Mouse (Mus musculus): ENCODE data around the gene Tstd2. TPM values are rescaled to one million over a fixed set of nuclear protein-coding genes. Genes with fewer than 3 reads are reported as not detected.

The Tstd2 gene
- polyA plus RNA-seq, 1 experiment from 2014 or later, result 51.0 TPM

GRCm38 (mm10) chr4:46092429-46093076 is 45.9 kb downstream of the Tstd2 start:
- H3K9me3 ChIP-seq, result no peaks in the 10 kb centered on the region
- H3K9ac ChIP-seq, result no peak overlapping the region
- no peak for ATAC-seq (ENCODE audit: low FRiP score, low read depth)
- H3K27me3 ChIP-seq (replicated peaks), result no peaks in the 10 kb centered on the region; the same call in 1 of the 2 replicates
- 88% methylated on average over 5 of the region's 5 CpGs for WGBS
- H3K4me2 ChIP-seq (replicated peaks), result no peak overlapping the region
- peaks cover 6% of the 10 kb centered on the region; the same call in 1 of the 2 replicates for H3K4me1 ChIP-seq
- no peak overlapping the region for H3K4me3 ChIP-seq
- no peaks in the 10 kb centered on the region for H3K36me3 ChIP-seq
- no peak overlapping the region for H3K27ac ChIP-seq

DNA sequence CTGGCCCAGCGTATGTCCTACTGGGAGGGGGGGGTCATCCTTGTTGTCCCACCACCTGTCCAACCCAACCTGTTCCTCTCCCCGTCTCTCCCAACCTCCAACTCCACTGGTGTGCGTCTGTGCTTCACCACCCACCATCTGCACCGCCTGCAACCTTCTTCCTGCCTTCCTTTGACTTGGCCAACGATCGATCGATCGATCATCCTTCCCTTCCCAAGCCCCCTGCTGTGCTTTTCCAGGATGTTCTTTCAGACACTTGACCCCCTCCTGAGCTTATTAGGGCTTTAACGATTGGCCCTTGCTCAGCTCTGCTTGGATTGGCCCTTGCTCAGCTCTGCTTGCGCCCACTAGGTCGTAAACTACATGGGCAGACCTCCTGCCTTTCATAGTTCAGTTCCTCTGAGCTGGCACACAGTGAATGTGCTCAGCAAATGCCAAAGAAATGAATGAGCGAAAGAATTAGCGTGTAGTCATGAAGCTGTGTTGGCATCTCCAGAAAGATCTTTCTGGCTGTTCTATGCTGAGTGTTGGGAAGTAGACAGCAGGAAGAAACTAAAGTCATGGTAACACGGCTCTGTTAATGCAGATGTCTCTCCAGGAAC is 48.9 kb downstream of the Tstd2 start:
- no peaks in the 10 kb centered on the region for H3K9me3 ChIP-seq
- H3K9ac ChIP-seq, result no peak overlapping the region
- peaks cover 16% of the 10 kb centered on the region; the same call in 1 of the 2 replicates for H3K4me1 ChIP-seq
- no peak overlapping the region for H3K27ac ChIP-seq
- no peak for ATAC-seq (ENCODE audit: low FRiP score, low read depth)
- WGBS, result 37% methylated on average over 14 of the region's 14 CpGs
- H3K36me3 ChIP-seq, result no peaks in the 10 kb centered on the region
- no peak overlapping the region for H3K4me2 ChIP-seq (replicated peaks)
- no peak overlapping the region for H3K4me3 ChIP-seq
- H3K27me3 ChIP-seq (replicated peaks), result no peaks in the 10 kb centered on the region

DNA sequence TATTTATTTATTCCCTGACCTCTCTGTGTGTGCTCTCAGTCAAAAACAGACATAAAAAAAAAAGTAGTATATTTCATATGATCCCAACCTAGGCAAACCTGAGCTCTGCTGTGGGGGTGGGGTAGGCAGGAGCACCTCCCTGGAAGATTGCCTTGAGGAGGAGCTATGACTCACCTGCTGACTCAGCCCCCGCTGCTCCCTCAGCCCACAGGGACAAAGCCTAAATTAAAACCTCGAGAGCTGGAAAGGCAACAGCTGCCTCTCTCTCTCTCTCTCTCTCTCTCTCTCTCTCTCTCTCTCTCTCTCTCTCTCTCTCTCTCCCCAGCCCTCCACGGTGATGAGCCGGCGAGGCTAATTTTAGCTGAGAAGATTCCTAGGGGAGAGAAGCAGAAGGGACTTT is 50.6 kb downstream of the Tstd2 start:
- H3K9ac ChIP-seq, result no peak overlapping the region

GRCm38 (mm10) chr4:46087427-46087771 is 51.1 kb downstream of the Tstd2 start:
- WGBS, result 84% methylated on average over 7 of the region's 7 CpGs
- ATAC-seq (ENCODE audit: low FRiP score, low read depth), result no peak
- no peak overlapping the region for H3K27ac ChIP-seq
- no peaks in the 10 kb centered on the region for H3K9me3 ChIP-seq
- H3K27me3 ChIP-seq (replicated peaks), result no peaks in the 10 kb centered on the region
- no peaks in the 10 kb centered on the region for H3K36me3 ChIP-seq
- H3K4me3 ChIP-seq, result no peak overlapping the region
- peaks cover 14% of the 10 kb centered on the region; the same call in 1 of the 2 replicates for H3K4me1 ChIP-seq
- H3K9ac ChIP-seq, result no peak overlapping the region
- no peak overlapping the region for H3K4me2 ChIP-seq (replicated peaks)

More for the DNA sequence above, 50.6 kb downstream of the Tstd2 start:
- Histone ChIP-seq H3K4me3 (no peak overlapping the region), H3K36me3 (no peaks in the 10 kb centered on the region), H3K4me1 (peaks cover 14% of the 10 kb centered on the region; the same call in 1 of the 2 replicates), H3K27ac (no peak overlapping the region), H3K27me3 (replicated peaks) (no peaks in the 10 kb centered on the region), H3K4me2 (replicated peaks) (no peak overlapping the region), H3K9me3 (no peaks in the 10 kb centered on the region)
- ATAC-seq (ENCODE audit: low FRiP score, low read depth), result no peak
- WGBS, result 40% methylated on average over 5 of the region's 5 CpGs

- Histone ChIP-seq H3K36me3 (no peaks in the 10 kb centered on the region), H3K27ac (no peak overlapping the region), H3K4me2 (replicated peaks) (no peak overlapping the region), H3K27me3 (replicated peaks) (no peaks in the 10 kb centered on the region), H3K4me1 (peaks cover 14% of the 10 kb centered on the region; the same call in 1 of the 2 replicates), H3K9me3 (no peaks in the 10 kb centered on the region), H3K9ac (no peak overlapping the region), H3K4me3 (no peak overlapping the region)
- ATAC-seq (ENCODE audit: low FRiP score, low read depth), result no peak
- WGBS, result 82% methylated on average over 18 of the region's 18 CpGs
Observed at GRCm38 (mm10) chr4:46086718-46087426, 51.6 kb downstream of the Tstd2 start.

DNA sequence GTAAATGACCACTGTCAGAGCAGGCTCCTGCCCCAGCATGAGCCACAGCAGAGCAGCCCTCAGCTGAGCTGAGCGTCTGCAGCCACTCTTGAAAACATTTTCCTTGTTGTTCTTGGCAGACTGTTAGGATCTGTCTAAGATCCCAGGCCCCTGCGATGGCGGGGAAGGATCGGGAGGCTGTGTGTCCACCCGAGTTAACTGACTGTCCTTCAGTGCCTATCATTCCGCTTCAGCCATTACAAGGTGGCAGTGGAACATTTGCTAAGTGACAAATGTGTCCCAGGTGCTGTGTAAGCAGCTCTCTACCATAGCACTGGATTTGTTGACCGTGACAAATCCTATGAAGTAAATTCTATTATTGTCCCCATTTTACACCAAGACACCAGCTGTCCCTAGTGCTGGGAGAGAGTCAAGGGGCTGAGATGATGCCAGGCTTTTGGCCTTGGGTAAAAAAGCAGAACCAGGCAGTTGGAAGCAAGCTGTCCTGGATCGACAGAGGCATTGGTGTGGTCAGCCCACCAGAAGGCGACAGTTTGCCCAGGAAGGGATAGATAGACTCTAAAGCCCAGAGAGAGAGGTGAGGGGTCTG is 53.2 kb downstream of the Tstd2 start:
- H3K27ac ChIP-seq, result no peak overlapping the region
- H3K9me3 ChIP-seq, result no peaks in the 10 kb centered on the region
- no peaks in the 10 kb centered on the region for H3K27me3 ChIP-seq (replicated peaks)
- no peaks in the 10 kb centered on the region for H3K36me3 ChIP-seq
- H3K4me3 ChIP-seq, result no peak overlapping the region
- peak; percentile 61; the same call in 1 of the 2 replicates for ATAC-seq (ENCODE audit: low FRiP score, low read depth)
- WGBS, result 55% methylated on average over 9 of the region's 9 CpGs
- no peak overlapping the region for H3K4me2 ChIP-seq (replicated peaks)
- no peak overlapping the region for H3K9ac ChIP-seq
- peaks cover 14% of the 10 kb centered on the region; the same call in 1 of the 2 replicates for H3K4me1 ChIP-seq

GRCm38 (mm10) chr4:46084416-46085172 is 53.9 kb downstream of the Tstd2 start:
- Histone ChIP-seq H3K4me1 (peaks cover 14% of the 10 kb centered on the region; the same call in 1 of the 2 replicates), H3K27me3 (replicated peaks) (no peaks in the 10 kb centered on the region), H3K9me3 (no peaks in the 10 kb centered on the region), H3K36me3 (no peaks in the 10 kb centered on the region), H3K4me3 (no peak overlapping the region), H3K27ac (no peak overlapping the region), H3K4me2 (replicated peaks) (no peak overlapping the region), H3K9ac (no peak overlapping the region)
- no peak for ATAC-seq (ENCODE audit: low FRiP score, low read depth)
- 77% methylated on average over 9 of the region's 9 CpGs for WGBS

- Histone ChIP-seq H3K4me2 (replicated peaks) (no peak overlapping the region), H3K27me3 (replicated peaks) (no peaks in the 10 kb centered on the region), H3K9me3 (no peaks in the 10 kb centered on the region), H3K4me3 (no peak overlapping the region), H3K9ac (no peak overlapping the region), H3K27ac (no peak overlapping the region), H3K4me1 (peaks cover 14% of the 10 kb centered on the region; the same call in 1 of the 2 replicates), H3K36me3 (no peaks in the 10 kb centered on the region)
- 81% methylated on average over 11 of the region's 11 CpGs for WGBS
- ATAC-seq (ENCODE audit: low FRiP score, low read depth), result no peak
Observed at GRCm38 (mm10) chr4:46082555-46082954, 55.9 kb downstream of the Tstd2 start.

DNA sequence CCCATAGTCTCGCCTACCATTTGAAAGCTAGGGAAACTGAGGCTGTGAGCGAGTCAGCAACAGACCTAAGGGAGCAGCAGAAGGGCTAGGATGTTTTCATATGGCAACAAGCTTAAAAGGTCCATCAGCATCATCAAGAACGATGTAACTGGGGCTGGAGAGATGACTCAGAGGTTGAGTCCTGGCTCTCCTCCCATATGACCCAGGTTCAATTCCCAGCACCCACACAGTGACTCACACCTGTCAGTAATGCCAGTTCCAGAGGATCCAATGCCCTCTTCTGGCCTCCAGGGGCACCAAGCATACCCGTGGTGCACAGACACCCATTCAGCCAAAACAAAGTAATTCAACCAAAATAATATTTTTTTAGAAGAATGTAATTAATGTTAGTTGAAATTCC is 58.2 kb downstream of the Tstd2 start:
- H3K27me3 ChIP-seq (replicated peaks), result no peaks in the 10 kb centered on the region
- no peaks in the 10 kb centered on the region for H3K9me3 ChIP-seq
- H3K27ac ChIP-seq, result no peak overlapping the region
- H3K4me3 ChIP-seq, result no peak overlapping the region
- H3K4me1 ChIP-seq, result peaks cover 10% of the 10 kb centered on the region; the same call in 1 of the 2 replicates
- 85% methylated on average over 4 of the region's 4 CpGs for WGBS
- no peaks in the 10 kb centered on the region for H3K36me3 ChIP-seq
- ATAC-seq (ENCODE audit: low FRiP score, low read depth), result no peak
- no peak overlapping the region for H3K9ac ChIP-seq
- no peak overlapping the region for H3K4me2 ChIP-seq (replicated peaks)

DNA sequence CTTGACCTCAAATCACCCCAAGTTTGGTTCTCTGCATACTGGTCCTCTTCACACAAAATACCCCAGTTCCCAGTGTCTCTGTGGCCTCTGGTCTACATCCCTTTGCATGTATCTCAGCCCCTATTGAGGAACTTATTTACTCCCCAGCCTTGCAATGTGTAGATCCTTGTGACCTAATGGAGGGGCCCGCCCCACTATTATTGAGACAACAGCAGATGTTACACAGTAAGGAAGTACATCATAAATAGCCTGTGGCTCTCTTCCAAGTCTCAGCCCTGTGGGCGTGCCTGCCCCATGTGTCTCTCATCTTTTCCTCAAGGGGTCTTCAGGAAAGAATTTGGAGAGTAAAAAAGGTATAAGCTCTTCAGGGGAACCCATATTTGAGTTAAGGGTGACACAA is 61.6 kb downstream of the Tstd2 start:
- H3K27ac ChIP-seq, result no peak overlapping the region
- no peak for ATAC-seq (ENCODE audit: low FRiP score, low read depth)
- WGBS, result 66% methylated on average over 2 of the region's 2 CpGs
- H3K4me2 ChIP-seq (replicated peaks), result no peak overlapping the region
- H3K4me3 ChIP-seq, result no peak overlapping the region
- no peaks in the 10 kb centered on the region for H3K9me3 ChIP-seq
- H3K36me3 ChIP-seq, result no peaks in the 10 kb centered on the region
- H3K9ac ChIP-seq, result no peak overlapping the region
- no peaks in the 10 kb centered on the region for H3K27me3 ChIP-seq (replicated peaks)
- H3K4me1 ChIP-seq, result no peaks in the 10 kb centered on the region

GRCm38 (mm10) chr4:46075664-46076063 is 62.8 kb downstream of the Tstd2 start:
- WGBS, result 90% methylated on average over 3 of the region's 3 CpGs
- ATAC-seq (ENCODE audit: low FRiP score, low read depth), result no peak

More at GRCm38 (mm10) chr4:46075664-46076063, 62.8 kb downstream of the Tstd2 start:
- Histone ChIP-seq H3K27me3 (replicated peaks) (no peaks in the 10 kb centered on the region), H3K4me2 (replicated peaks) (no peak overlapping the region), H3K36me3 (no peaks in the 10 kb centered on the region), H3K4me1 (no peaks in the 10 kb centered on the region), H3K4me3 (no peak overlapping the region), H3K27ac (no peak overlapping the region), H3K9ac (no peak overlapping the region), H3K9me3 (no peaks in the 10 kb centered on the region)
